Mouse (Mus musculus): ENCODE data around the gene Sympk.
"Not testable (repeated sequence)": the region's sequence is repeated elsewhere in the genome, so short reads cannot be mapped to it uniquely, and the experiment has no call there.

Gene Sympk

DNA sequence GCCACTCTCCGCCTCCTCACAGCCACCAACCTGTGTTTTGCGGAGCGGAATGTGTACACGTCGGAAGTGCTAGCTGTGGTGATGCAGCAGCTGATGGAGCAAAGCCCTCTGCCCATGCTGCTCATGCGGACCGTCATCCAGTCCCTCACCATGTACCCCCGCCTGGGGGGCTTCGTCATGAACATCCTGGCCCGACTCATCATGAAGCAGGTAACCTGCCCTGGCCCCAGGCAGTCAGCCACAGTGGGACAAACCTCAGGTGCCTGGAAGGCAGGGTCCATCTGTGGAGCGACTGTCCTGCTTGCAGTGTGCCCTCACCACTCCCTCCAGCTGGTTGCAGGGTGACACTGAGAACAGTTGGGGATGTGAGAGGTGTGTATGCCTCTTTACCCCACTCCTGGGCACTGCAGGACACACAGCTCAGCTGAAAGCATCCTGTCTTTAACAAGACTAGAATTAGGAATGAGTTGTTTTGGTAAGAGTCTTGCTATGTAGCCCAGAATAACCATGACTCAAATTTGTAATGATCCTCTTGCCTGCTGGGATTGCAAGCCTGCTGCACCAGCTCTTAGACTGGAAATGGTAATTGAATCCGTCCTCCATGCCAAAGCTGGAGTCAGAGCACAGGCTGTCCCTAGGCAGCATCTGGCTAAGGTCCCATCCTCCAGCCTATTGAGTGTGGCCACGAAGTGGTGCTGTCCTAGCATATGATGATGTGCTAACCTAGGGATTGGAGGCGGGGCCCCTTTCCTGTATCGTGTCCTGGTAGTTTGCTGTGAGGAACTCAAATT lies 28.4 kb downstream of the Sympk start:
- DNase-seq (ENCODE audit: inconsistent ontology term), result no peak

- no peak for DNase-seq (ENCODE audit: inconsistent ontology term)
Measured at GRCm38 (mm10) chr7:19053136-19053532, 29.0 kb downstream of the Sympk start.

DNA sequence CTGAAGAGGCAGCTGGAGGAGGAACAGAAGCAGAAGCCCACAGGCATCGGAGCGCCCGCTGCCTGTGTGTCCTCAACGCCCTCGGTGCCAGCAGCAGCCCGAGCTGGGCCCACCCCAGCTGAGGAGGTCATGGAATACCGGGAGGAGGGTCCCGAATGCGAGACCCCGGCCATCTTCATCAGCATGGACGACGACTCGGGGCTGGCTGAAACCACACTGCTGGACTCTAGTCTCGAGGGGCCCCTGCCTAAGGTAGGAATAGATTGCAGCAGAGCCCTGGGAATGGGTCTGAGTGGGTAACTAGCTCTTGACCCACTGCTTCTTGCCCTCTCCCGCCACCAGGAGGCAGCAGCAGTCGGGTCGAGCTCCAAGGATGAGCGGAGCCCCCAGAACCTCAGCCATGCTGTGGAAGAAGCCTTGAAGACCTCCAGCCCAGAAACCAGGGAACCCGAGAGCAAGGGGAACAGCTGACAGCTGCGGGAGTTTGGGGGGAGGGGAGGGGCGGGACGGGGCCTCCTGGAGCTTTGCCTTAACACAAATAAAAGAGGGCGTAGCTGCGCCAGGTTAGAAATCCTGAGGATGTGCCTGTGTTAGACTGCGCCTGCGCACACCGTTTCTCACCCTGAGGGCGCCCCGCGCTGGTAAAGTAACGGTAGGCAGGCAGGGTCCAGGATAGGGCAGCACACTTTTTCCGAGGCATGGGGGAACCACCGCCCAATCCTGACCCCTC lies 30.0 kb downstream of the Sympk start, which contains the start of gene Rsph6a:
TSS of gene Rsph6a (plus strand) at position 644 of the 730 bp plus-strand sequence.
- no peak for DNase-seq (ENCODE audit: inconsistent ontology term)

- no peak for DNase-seq (ENCODE audit: inconsistent ontology term)
Measured at GRCm38 (mm10) chr7:19054777-19055076, 30.6 kb downstream of the Sympk start.

DNA sequence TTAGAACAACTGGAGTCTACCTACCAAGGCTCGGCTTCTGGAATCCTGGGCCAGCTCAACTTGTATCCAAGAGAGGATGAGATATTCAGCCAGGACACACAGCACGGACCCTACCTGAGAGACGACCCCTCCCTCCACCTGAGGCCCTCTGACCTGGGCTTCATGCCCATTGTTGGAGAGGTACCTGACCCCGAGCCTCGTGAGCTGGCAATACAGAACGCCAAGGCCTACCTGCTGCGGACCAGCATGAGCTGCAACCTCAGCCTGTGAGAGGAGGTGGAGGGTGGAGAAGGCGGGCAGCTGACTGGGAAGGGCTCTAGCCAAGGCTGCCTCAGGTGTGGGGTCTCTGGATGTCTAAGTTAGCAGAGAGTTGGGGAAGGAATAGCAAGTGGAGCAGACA lies 30.9 kb downstream of the Sympk start:
- no peak for DNase-seq (ENCODE audit: inconsistent ontology term)

GRCm38 (mm10) chr7:19057405-19057804 lies 33.2 kb downstream of the Sympk start:
- DNase-seq (ENCODE audit: inconsistent ontology term), result no peak

GRCm38 (mm10) chr7:19065896-19066295 lies 41.7 kb downstream of the Sympk start:
- DNase-seq (ENCODE audit: inconsistent ontology term), result no peak

GRCm38 (mm10) chr7:19067063-19067462 lies 42.9 kb downstream of the Sympk start:
- no peak for DNase-seq (ENCODE audit: inconsistent ontology term)

GRCm38 (mm10) chr7:19067935-19068334 lies 43.8 kb downstream of the Sympk start:
- DNase-seq (ENCODE audit: inconsistent ontology term), result no peak

- DNase-seq (ENCODE audit: inconsistent ontology term), result peak; percentile 45
Measured at GRCm38 (mm10) chr7:19068707-19069106, 44.5 kb downstream of the Sympk start.

DNA sequence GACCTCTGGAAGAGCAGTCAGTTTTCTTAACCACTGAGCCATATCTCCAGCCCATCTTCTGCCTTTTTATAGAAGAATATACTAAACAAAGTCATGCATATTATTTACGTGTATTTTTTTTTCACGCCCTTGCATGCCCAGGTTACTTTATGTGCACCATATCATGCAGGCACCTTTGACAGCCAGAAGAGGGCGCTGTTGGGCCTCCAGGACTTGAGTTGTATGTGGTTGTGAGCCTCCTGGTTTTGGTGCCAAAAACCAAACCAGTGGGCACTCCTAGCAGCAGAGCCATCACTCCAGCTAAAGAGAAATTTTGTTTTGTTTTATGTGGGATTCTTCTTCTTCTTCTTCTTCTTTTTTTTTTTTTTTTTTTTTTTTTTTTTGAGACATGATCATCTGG lies 45.3 kb downstream of the Sympk start:
- no peak for DNase-seq (ENCODE audit: inconsistent ontology term)

DNA sequence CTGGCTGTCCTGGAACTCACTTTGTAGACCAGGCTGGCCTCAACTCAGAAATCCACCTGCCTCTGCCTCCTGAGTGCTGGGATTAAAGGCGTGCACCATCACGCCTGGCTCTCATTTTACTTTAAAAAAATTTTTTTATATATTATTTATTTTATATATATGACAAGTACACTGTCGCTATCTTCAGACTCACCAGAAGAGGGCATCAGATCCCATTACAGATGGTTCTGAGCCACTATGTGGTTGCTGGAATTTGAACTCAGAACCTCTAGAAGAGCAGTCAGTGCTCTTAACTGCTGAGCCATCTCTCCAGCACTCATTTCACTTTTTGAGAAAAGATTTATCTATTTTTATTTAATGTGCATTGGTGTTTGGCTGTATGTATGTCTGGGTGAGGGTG lies 46.8 kb downstream of the Sympk start:
- not testable (repeated sequence) for DNase-seq (ENCODE audit: inconsistent ontology term)

DNA sequence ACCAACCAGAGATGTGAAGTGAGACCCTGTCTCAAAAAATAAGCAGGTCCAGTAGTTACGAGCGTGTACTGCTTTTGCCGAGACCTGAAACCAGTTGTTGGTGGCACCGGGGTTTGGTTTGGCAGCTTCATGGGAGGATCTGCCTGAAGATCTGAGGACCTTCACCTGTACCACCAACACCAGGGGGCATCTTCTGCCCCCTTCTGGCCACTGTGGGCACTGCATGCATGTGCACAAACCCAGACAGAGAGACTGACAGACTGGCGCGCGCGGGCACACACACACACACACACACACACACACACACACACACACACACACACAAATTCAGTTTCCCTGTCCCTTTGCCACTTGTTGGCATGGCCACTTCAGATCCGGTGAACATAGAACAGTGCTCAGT lies 49.3 kb downstream of the Sympk start:
- no peak for DNase-seq (ENCODE audit: inconsistent ontology term)

GRCm38 (mm10) chr7:19074494-19074893 lies 50.3 kb downstream of the Sympk start:
- DNase-seq (ENCODE audit: inconsistent ontology term), result no peak

DNA sequence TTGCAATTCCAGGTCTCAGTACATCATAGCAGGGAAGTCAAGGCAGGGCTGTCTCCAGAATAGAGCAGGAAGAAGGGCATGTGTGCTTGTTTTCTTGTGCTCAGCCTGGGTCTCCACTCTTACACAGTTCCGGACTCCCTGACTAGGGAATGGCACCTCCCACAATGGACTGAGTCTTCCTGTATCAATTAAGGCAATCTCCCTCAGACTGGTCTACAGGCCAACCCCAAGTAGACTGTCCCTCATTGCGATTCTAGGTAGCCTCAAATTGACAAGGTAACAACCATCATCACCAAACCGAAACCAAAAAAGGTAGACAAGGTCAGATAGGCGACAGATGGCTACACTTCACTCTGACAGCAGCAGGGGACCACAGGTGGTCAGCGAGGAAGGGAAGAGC lies 51.1 kb downstream of the Sympk start:
- no peak for DNase-seq (ENCODE audit: inconsistent ontology term)

- DNase-seq (ENCODE audit: inconsistent ontology term), result peak; percentile 98
Measured at GRCm38 (mm10) chr7:19075723-19076585, 51.8 kb downstream of the Sympk start, which contains the start of gene Dmwd. Gene Dmwd, plus strand, starts transcription at chr7:19076227.

GRCm38 (mm10) chr7:19076586-19076991 lies 52.4 kb downstream of the Sympk start:
- DNase-seq (ENCODE audit: inconsistent ontology term), result peak; percentile 40

DNA sequence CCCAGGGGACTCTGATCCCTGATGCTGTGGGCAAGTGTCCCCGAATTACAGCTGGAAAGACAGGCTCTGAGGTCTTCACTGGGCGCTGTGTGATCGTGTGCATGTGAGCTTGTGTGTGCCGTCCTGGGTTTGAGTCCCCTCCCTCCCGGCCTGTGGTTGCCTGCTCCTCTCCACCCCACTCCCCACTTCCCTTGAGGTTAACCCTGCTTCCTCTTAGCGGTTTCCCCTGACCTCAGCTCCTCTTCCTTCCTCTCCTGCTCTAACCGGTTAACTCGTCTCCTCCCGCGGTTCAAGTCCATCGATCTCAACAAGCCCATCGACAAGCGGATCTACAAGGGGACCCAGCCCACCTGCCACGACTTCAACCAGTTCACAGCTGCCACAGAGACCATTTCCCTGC lies 53.6 kb downstream of the Sympk start:
- no peak for DNase-seq (ENCODE audit: inconsistent ontology term)

- DNase-seq (ENCODE audit: inconsistent ontology term), result no peak
Measured at GRCm38 (mm10) chr7:19078732-19079131, 54.6 kb downstream of the Sympk start.

GRCm38 (mm10) chr7:19080451-19080950 lies 56.3 kb downstream of the Sympk start:
- no peak for DNase-seq (ENCODE audit: inconsistent ontology term)

DNA sequence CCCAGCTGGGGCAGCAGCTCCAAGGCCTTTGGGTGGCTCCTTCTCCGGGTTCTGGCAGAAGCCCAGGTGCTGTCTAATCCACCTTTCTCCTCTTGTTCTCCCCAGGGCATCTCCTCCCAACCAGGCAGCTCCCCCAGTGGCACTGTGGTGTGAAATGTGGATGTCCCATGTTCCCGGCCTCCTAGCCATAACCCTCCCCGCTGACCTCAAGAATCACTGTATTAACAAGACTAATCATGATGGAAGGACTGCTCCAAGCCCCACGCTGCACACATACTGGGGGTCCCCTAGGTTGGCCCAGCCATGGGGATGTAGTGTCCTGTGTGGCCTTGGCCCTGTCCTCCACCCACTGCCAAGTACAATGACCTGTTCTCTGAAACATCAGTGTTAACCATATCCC lies 58.0 kb downstream of the Sympk start:
- DNase-seq (ENCODE audit: inconsistent ontology term), result no peak

- DNase-seq (ENCODE audit: inconsistent ontology term), result peak; percentile 37
Measured at GRCm38 (mm10) chr7:19083096-19083495, 58.9 kb downstream of the Sympk start.
